Mouse (Mus musculus) thymus, adult 2 months (tissue): Measurements from ENCODE around the gene Sdc3.

ENCODE experiments used
- CTCF ChIP-seq: fragments of 200-500 bp; IDR thresholded peaks from 2 replicates; pipeline ENCODE4 v1.5.1; 2012; ENCODE audit warnings: mild to moderate bottlenecking, control low read depth, low read length, moderate library complexity, borderline replicate concordance; ENCODE audit not compliant: control insufficient read depth, poor library complexity, insufficient read depth; ENCODE audit errors: extremely low read depth
- POLR2A ChIP-seq: fragments of 200-500 bp; IDR thresholded peaks from 2 replicates; pipeline ENCODE4 v1.6.1; 2012; ENCODE audit warnings: mild to moderate bottlenecking, low read length, control low read depth, moderate library complexity; ENCODE audit not compliant: control insufficient read depth, poor library complexity, insufficient read depth; ENCODE audit errors: extremely low read depth

- TF ChIP-seq POLR2A (no peak), CTCF (no peak)
Observed at GRCm38 (mm10) chr4:130784755-130785154, 7.6 kb upstream of the Sdc3 start.
